Mouse (Mus musculus): ENCODE measurements at regions not wholly inside any gene's neighbourhood (a gene's known extent, or its start where the extent isn't known, plus 50 kb on each side); places are given as distances from the start of the nearest gene placed in this dataset.

GRCm38 (mm10) chr2:167757157-167757780 is 67.6 kb upstream of the Tmem189 start:
- no peak for DNase-seq (ENCODE audit: low spot score)

GRCm38 (mm10) chr2:167756721-167757120 is 67.1 kb upstream of the Tmem189 start:
- no peak for DNase-seq (ENCODE audit: low spot score)

GRCm38 (mm10) chr2:167754929-167755551 is 65.4 kb upstream of the Tmem189 start:
- no peak for DNase-seq (ENCODE audit: low spot score)

- DNase-seq (ENCODE audit: low spot score) = no peak
Measured at GRCm38 (mm10) chr2:167753898-167754297, 64.3 kb upstream of the Tmem189 start.

GRCm38 (mm10) chr2:167752805-167753556 is 63.4 kb upstream of the Tmem189 start:
- DNase-seq (ENCODE audit: low spot score) = no peak

GRCm38 (mm10) chr2:167751585-167751984 is 62.0 kb upstream of the Tmem189 start:
- no peak for DNase-seq (ENCODE audit: low spot score)

GRCm38 (mm10) chr2:167748297-167748696 is 58.7 kb upstream of the Tmem189 start:
- DNase-seq (ENCODE audit: low spot score) = no peak

- DNase-seq (ENCODE audit: low spot score) = no peak
Measured at GRCm38 (mm10) chr2:167747164-167747843, 57.7 kb upstream of the Tmem189 start.

- no peak for DNase-seq (ENCODE audit: low spot score)
Measured at GRCm38 (mm10) chr2:167746344-167746743, 56.7 kb upstream of the Tmem189 start.

- DNase-seq (ENCODE audit: low spot score) = no peak
Measured at GRCm38 (mm10) chr2:167745409-167745808, 55.8 kb upstream of the Tmem189 start.

- DNase-seq (ENCODE audit: low spot score) = no peak
Measured at GRCm38 (mm10) chr2:167744080-167744479, 54.5 kb upstream of the Tmem189 start.

- no peak for DNase-seq (ENCODE audit: low spot score)
Measured at GRCm38 (mm10) chr2:167742479-167742878, 52.9 kb upstream of the Tmem189 start.

GRCm38 (mm10) chr2:167740516-167741189 is 51.0 kb upstream of the Tmem189 start:
- no peak for DNase-seq (ENCODE audit: low spot score)
